Mouse (Mus musculus): ENCODE measurements around the gene Sapcd1.

DNA sequence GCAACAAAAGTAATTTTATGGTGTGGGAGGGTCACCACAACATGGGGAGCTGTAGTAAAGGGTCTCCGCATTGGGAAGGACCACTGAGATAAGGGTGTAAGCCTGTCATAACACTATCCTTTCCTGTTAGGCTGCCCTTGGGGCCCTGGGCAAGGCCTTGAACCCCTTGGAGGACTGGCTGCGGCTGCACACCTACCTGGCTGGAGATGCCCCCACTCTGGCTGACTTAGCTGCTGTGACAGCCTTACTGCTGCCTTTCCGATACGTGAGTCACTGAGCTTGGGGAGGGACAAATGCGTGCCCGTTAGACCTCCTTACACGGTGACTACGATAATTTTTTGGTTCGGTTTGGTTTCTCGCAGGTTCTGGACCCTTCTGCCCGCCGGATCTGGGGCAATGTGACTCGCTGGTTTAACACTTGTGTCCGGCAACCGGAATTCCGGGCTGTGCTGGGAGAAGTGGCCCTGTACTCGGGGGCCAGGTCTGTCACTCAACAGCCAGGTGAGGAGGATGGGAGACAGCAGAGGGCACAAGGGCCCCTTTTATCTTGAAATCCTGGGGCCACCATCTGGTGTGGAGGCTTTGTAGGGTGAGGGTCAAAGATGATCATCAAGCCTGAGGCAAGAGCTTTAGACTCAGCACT, 23.6 kb downstream of the Sapcd1 start:
- no peak for TF ChIP-seq USF1 (IDR thresholded peaks at IDR 0.05; ENCODE audit: low read depth, low read length)
- TF ChIP-seq POLR2A (IDR thresholded peaks at IDR 0.05; ENCODE audit: low read depth, low read length), result peak; percentile 23; the same call in 1 of the 2 replicates
- no peak for TF ChIP-seq ZC3H11A (IDR thresholded peaks at IDR 0.05; ENCODE audit: low read depth, low read length)
- no peak for TF ChIP-seq NELFE (IDR thresholded peaks at IDR 0.05; ENCODE audit: low read depth, low read length)
- TF ChIP-seq EP300 (IDR thresholded peaks at IDR 0.05; ENCODE audit: low read length), result no peak
- TF ChIP-seq CTCF (conservative IDR thresholded peaks at IDR 0.05 in 1 of 2, IDR thresholded peaks at IDR 0.05 in 1 of 2; ENCODE audit: low read depth in 2 of 2, low read length in 2 of 2), result no peak
- TF ChIP-seq MEF2A (IDR thresholded peaks at IDR 0.05; ENCODE audit: borderline replicate concordance, low read depth, low read length), result no peak
- TF ChIP-seq UBTF (IDR thresholded peaks at IDR 0.05; ENCODE audit: low read depth, low read length), result no peak
- TF ChIP-seq NRF1 (IDR thresholded peaks at IDR 0.05; ENCODE audit: low read depth, low read length), result no peak
- TF ChIP-seq RCOR1 (conservative IDR thresholded peaks at IDR 0.05; ENCODE audit: low read depth, low read length), result no peak
- TF ChIP-seq ELF1 (IDR thresholded peaks at IDR 0.05; ENCODE audit: low read depth, low read length), result peak; percentile 33; the same call in 1 of the 2 replicates
